Mouse (Mus musculus) forebrain, embryonic 11.5 days (tissue): ENCODE results near the gene Pla1a. TPM values are rescaled to one million over a fixed set of nuclear protein-coding genes. Genes with fewer than 3 reads are reported as not detected.
A peak's percentile ranks its signal among the peaks of the same experiment; 100 is the strongest.

Experiments used
- ATAC-seq: fragments of 200-750 bp; cut with Nextera tagmentation; replicated peaks from 2 replicates; pipeline ENCODE4 v1.8.0; 2017; ENCODE audit warnings: moderate TSS enrichment; ENCODE audit not compliant: low FRiP score
- DNase-seq: peaks from one replicate; pipeline ENCODE4 v3.0.0-alpha.2; 2017; ENCODE audit warnings: low spot score
- H3K27ac ChIP-seq: fragments of 300-500 bp; sonication (generic); 2 replicates; pipeline ENCODE4 v1.5.1; 2014; ENCODE audit warnings: low read depth, low read length
- H3K27me3 ChIP-seq: fragments of 300-500 bp; sonication (generic); 2 replicates; pipeline ENCODE4 v1.6.1; 2014; ENCODE audit warnings: mild to moderate bottlenecking, low read length, mixed read lengths; ENCODE audit not compliant: control insufficient read depth, insufficient read depth
- H3K36me3 ChIP-seq: fragments of 300-500 bp; sonication (generic); 2 replicates; pipeline ENCODE4 v1.6.1; 2014; ENCODE audit warnings: mild to moderate bottlenecking, low read length, moderate library complexity, mixed read lengths; ENCODE audit not compliant: control insufficient read depth, insufficient read depth
- H3K4me1 ChIP-seq: fragments of 300-500 bp; sonication (generic); replicated peaks from 2 replicates; pipeline ENCODE4 v1.6.1; 2014; ENCODE audit warnings: low read length, mixed read lengths; ENCODE audit not compliant: control insufficient read depth, insufficient read depth
- H3K4me2 ChIP-seq: fragments of 300-500 bp; sonication (generic); 2 replicates; pipeline ENCODE4 v1.6.1; 2014; ENCODE audit warnings: low read depth, mild to moderate bottlenecking, low read length, moderate library complexity, mixed read lengths; ENCODE audit not compliant: severe bottlenecking
- H3K4me3 ChIP-seq: fragments of 300-500 bp; sonication (generic); 2 replicates; pipeline ENCODE4 v1.5.1; 2014; ENCODE audit warnings: low read depth, low read length
- H3K9ac ChIP-seq: fragments of 300-500 bp; sonication (generic); 2 replicates; pipeline ENCODE4 v1.6.1; 2014; ENCODE audit warnings: low read length
- H3K9me3 ChIP-seq: fragments of 300-500 bp; sonication (generic); 2 replicates; pipeline ENCODE4 v1.6.1; 2016; ENCODE audit warnings: low read length, mixed read lengths; ENCODE audit not compliant: control insufficient read depth
- WGBS: fragments of 180-500 bp; shearing (Covaris S2); extraction: QIAGEN DNeasy Blood & Tissue Kit; methylation state at CpG from one replicate; pipeline ENCODE4 v1.1.7; 2014; 5-methylcytosine and 5-hydroxymethylcytosine counted together
- polyA plus RNA-seq: library from polyadenylated mRNA; unstranded; fragments of >200 nt; fragmentation: Nextera tagmentation; extraction: Ambion mirVana; gene quantifications from 2 replicates; pipeline ENCODE4 v1.2.1, GENCODE M21; 2014

Gene Pla1a
- polyA plus RNA-seq, 1 experiment from 2014 or later, result 0.15 TPM

- no peak overlapping the region for H3K27ac ChIP-seq
- H3K27me3 ChIP-seq, result no peaks in the 10 kb centered on the region
- H3K9ac ChIP-seq, result no peak overlapping the region
- 86% methylated on average over 5 of the region's 5 CpGs for WGBS
- H3K4me3 ChIP-seq, result no peak overlapping the region
- ATAC-seq (no peak), DNase-seq (no peak)
- peaks cover 2% of the 10 kb centered on the region; the same call in 1 of the 2 replicates for H3K4me1 ChIP-seq
- no peaks in the 10 kb centered on the region for H3K36me3 ChIP-seq
- no peak overlapping the region for H3K4me2 ChIP-seq
- H3K9me3 ChIP-seq, result no peaks in the 10 kb centered on the region
Measured at GRCm38 (mm10) chr16:38473661-38474060, 40.7 kb upstream of the Pla1a start.

GRCm38 (mm10) chr16:38472507-38472873 lies 39.5 kb upstream of the Pla1a start:
- DNase-seq, result no peak
- no peak for ATAC-seq
- Histone ChIP-seq H3K4me1 (peaks cover 2% of the 10 kb centered on the region; the same call in 1 of the 2 replicates), H3K9me3 (no peaks in the 10 kb centered on the region), H3K9ac (no peak overlapping the region), H3K4me3 (no peak overlapping the region), H3K27me3 (no peaks in the 10 kb centered on the region), H3K27ac (no peak overlapping the region), H3K36me3 (no peaks in the 10 kb centered on the region), H3K4me2 (no peak overlapping the region)
- WGBS, result 92% methylated on average over 5 of the region's 5 CpGs

- no peaks in the 10 kb centered on the region for H3K27me3 ChIP-seq
- H3K9me3 ChIP-seq, result no peaks in the 10 kb centered on the region
- no peak overlapping the region for H3K9ac ChIP-seq
- no peak for ATAC-seq
- no peak overlapping the region for H3K4me2 ChIP-seq
- 83% methylated on average over 11 of the region's 11 CpGs for WGBS
- no peak overlapping the region for H3K4me3 ChIP-seq
- H3K27ac ChIP-seq, result no peak overlapping the region
- H3K4me1 ChIP-seq, result peaks cover under 1% of the 10 kb centered on the region; the same call in 1 of the 2 replicates
- H3K36me3 ChIP-seq, result no peaks in the 10 kb centered on the region
- peak; percentile 32 for DNase-seq
Measured at GRCm38 (mm10) chr16:38471697-38472506, 39.0 kb upstream of the Pla1a start.

- Histone ChIP-seq H3K27ac (no peak overlapping the region), H3K4me1 (no peaks in the 10 kb centered on the region), H3K4me3 (no peak overlapping the region), H3K9ac (no peak overlapping the region), H3K36me3 (no peaks in the 10 kb centered on the region), H3K27me3 (no peaks in the 10 kb centered on the region), H3K4me2 (no peak overlapping the region), H3K9me3 (no peaks in the 10 kb centered on the region)
- 71% methylated on average over 8 of the region's 8 CpGs for WGBS
- DNase-seq (no peak), ATAC-seq (no peak)
Measured at GRCm38 (mm10) chr16:38469437-38469836, 36.5 kb upstream of the Pla1a start.

GRCm38 (mm10) chr16:38468706-38469018 lies 35.7 kb upstream of the Pla1a start:
- H3K27ac ChIP-seq, result no peak overlapping the region
- H3K9me3 ChIP-seq, result no peaks in the 10 kb centered on the region
- 41% methylated on average over 3 of the region's 3 CpGs for WGBS
- no peak for DNase-seq
- no peak overlapping the region for H3K4me3 ChIP-seq
- H3K36me3 ChIP-seq, result no peaks in the 10 kb centered on the region
- no peak for ATAC-seq
- H3K4me1 ChIP-seq, result no peaks in the 10 kb centered on the region
- no peak overlapping the region for H3K9ac ChIP-seq
- no peaks in the 10 kb centered on the region for H3K27me3 ChIP-seq
- H3K4me2 ChIP-seq, result no peak overlapping the region

- WGBS, result 84% methylated on average over 8 of the region's 8 CpGs
- Histone ChIP-seq H3K27ac (no peak overlapping the region), H3K27me3 (no peaks in the 10 kb centered on the region), H3K4me2 (no peak overlapping the region), H3K9ac (no peak overlapping the region), H3K36me3 (no peaks in the 10 kb centered on the region), H3K4me3 (no peak overlapping the region), H3K4me1 (no peaks in the 10 kb centered on the region), H3K9me3 (no peaks in the 10 kb centered on the region)
- ATAC-seq (no peak), DNase-seq (no peak)
Measured at GRCm38 (mm10) chr16:38467917-38468705, 35.2 kb upstream of the Pla1a start.

- no peak for ATAC-seq
- Histone ChIP-seq H3K36me3 (no peaks in the 10 kb centered on the region), H3K4me1 (no peaks in the 10 kb centered on the region), H3K27me3 (no peaks in the 10 kb centered on the region), H3K27ac (no peak overlapping the region), H3K4me3 (no peak overlapping the region), H3K9me3 (no peaks in the 10 kb centered on the region), H3K4me2 (no peak overlapping the region), H3K9ac (no peak overlapping the region)
- 87% methylated on average over 13 of the region's 13 CpGs for WGBS
- no peak for DNase-seq
Measured at GRCm38 (mm10) chr16:38467091-38467916, 34.4 kb upstream of the Pla1a start.

- Histone ChIP-seq H3K4me2 (no peak overlapping the region), H3K4me3 (no peak overlapping the region), H3K9ac (no peak overlapping the region), H3K4me1 (no peaks in the 10 kb centered on the region), H3K9me3 (no peaks in the 10 kb centered on the region), H3K27ac (no peak overlapping the region), H3K36me3 (no peaks in the 10 kb centered on the region), H3K27me3 (no peaks in the 10 kb centered on the region)
- ATAC-seq, result no peak
- 84% methylated on average over 4 of the region's 4 CpGs for WGBS
- DNase-seq, result no peak
Measured at GRCm38 (mm10) chr16:38466089-38466488, 33.1 kb upstream of the Pla1a start.
